In genomic region chr4:32363488-32363984, GRCm38 (mm10) we compare ENCODE assay signal across 10 mouse cellular contexts.
DNase-seq lines count a peak whose midpoint lies in the region; ATAC-seq lines count a peak whose summit lies in the region.
"Had no signal": no experiment of that assay in that cellular context is flagged by ENCODE, and none has a peak within 500 bp of the region (broad histone marks: within the 10 kb centered on the region; RNA-seq: fewer than 3 reads in every experiment).

No protein-coding gene starts in this region.

- no peak for ATAC-seq in neural tube, embryonic 12.5 days (ENCODE audit: low FRiP score, low read depth)
- ATAC-seq in neural tube, embryonic 15.5 days (ENCODE audit: low FRiP score) = no peak
- no peak for ATAC-seq in embryonic facial prominence, embryonic 11.5 days (replicated peaks; ENCODE audit: insufficient number of reproducible peaks, low FRiP score, low TSS enrichment, low read depth)
- ATAC-seq in limb, embryonic 13.5 days (ENCODE audit: low FRiP score, low read depth) = no peak
- no peak for ATAC-seq in hindbrain, embryonic 14.5 days (ENCODE audit: low FRiP score)
- ATAC-seq: liver, postnatal 0 days had no signal

- H3K4me2 ChIP-seq in neural tube, embryonic 12.5 days (replicated peaks) = no peak overlapping the region
- no peak overlapping the region for H3K4me2 ChIP-seq in neural tube, embryonic 15.5 days
- no peak overlapping the region for H3K4me2 ChIP-seq in embryonic facial prominence, embryonic 11.5 days (ENCODE audit: low read depth, low read length)
- peak overlapping the region; percentile 25; the same call in 1 of the 2 replicates for H3K4me2 ChIP-seq in limb, embryonic 13.5 days (replicated peaks)
- no peak overlapping the region for H3K4me2 ChIP-seq in hindbrain, embryonic 14.5 days (replicated peaks)

- H3K9ac ChIP-seq in neural tube, embryonic 12.5 days = 0 out of 2 replicates have a peak overlapping the region, but pooled peaks have one; percentile 8
- no peak overlapping the region for H3K9ac ChIP-seq in neural tube, embryonic 15.5 days (replicated peaks)
- H3K9ac ChIP-seq in embryonic facial prominence, embryonic 11.5 days (replicated peaks; ENCODE audit: low read length) = no peak overlapping the region
- H3K9ac ChIP-seq in limb, embryonic 13.5 days = 0 out of 2 replicates have a peak overlapping the region, but pooled peaks have one; percentile 5
- no peak overlapping the region for H3K9ac ChIP-seq in hindbrain, embryonic 14.5 days
- H3K9ac ChIP-seq: liver, postnatal 0 days had no signal

- no peaks in the 10 kb centered on the region for H3K27me3 ChIP-seq in neural tube, embryonic 12.5 days (replicated peaks)
- no peaks in the 10 kb centered on the region for H3K27me3 ChIP-seq in neural tube, embryonic 15.5 days (replicated peaks)
- no peaks in the 10 kb centered on the region for H3K27me3 ChIP-seq in embryonic facial prominence, embryonic 11.5 days (ENCODE audit: control insufficient read depth, insufficient read depth, low read length)
- no peaks in the 10 kb centered on the region for H3K27me3 ChIP-seq in limb, embryonic 13.5 days
- H3K27me3 ChIP-seq in hindbrain, embryonic 14.5 days (ENCODE audit: control insufficient read depth, insufficient read depth, low read length) = no peaks in the 10 kb centered on the region

- no peaks in the 10 kb centered on the region for H3K36me3 ChIP-seq in neural tube, embryonic 12.5 days
- no peaks in the 10 kb centered on the region for H3K36me3 ChIP-seq in neural tube, embryonic 15.5 days
- H3K36me3 ChIP-seq in embryonic facial prominence, embryonic 11.5 days (replicated peaks; ENCODE audit: control insufficient read depth, insufficient read depth, low read depth, low read length) = no peaks in the 10 kb centered on the region
- H3K36me3 ChIP-seq in limb, embryonic 13.5 days = 0 out of 2 replicates have a peak, but pooled peaks cover 4% of the 10 kb centered on the region
- no peaks in the 10 kb centered on the region for H3K36me3 ChIP-seq in hindbrain, embryonic 14.5 days (replicated peaks; ENCODE audit: control insufficient read depth, insufficient read depth)

- H3K4me3 ChIP-seq in neural tube, embryonic 12.5 days = no peak overlapping the region
- no peak overlapping the region for H3K4me3 ChIP-seq in neural tube, embryonic 15.5 days (replicated peaks)
- H3K4me3 ChIP-seq in embryonic facial prominence, embryonic 11.5 days (ENCODE audit: low read depth, low read length) = no peak overlapping the region
- H3K4me3 ChIP-seq in limb, embryonic 13.5 days = no peak overlapping the region
- H3K4me3 ChIP-seq in hindbrain, embryonic 14.5 days (replicated peaks; ENCODE audit: low read length) = no peak overlapping the region

- H3K27ac ChIP-seq in neural tube, embryonic 12.5 days = no peak overlapping the region
- no peak overlapping the region; the same call in 1 of the 2 replicates for H3K27ac ChIP-seq in neural tube, embryonic 15.5 days (replicated peaks)
- no peak overlapping the region for H3K27ac ChIP-seq in embryonic facial prominence, embryonic 11.5 days (replicated peaks; ENCODE audit: low read depth, low read length)
- no peak overlapping the region for H3K27ac ChIP-seq in limb, embryonic 13.5 days
- no peak overlapping the region for H3K27ac ChIP-seq in hindbrain, embryonic 14.5 days

- H3K4me1 ChIP-seq in neural tube, embryonic 12.5 days = peaks cover 64% of the 10 kb centered on the region
- H3K4me1 ChIP-seq in neural tube, embryonic 15.5 days = peaks cover 56% of the 10 kb centered on the region
- H3K4me1 ChIP-seq in embryonic facial prominence, embryonic 11.5 days (ENCODE audit: control insufficient read depth, insufficient read depth, low read length) = peaks cover 13% of the 10 kb centered on the region
- peaks cover 56% of the 10 kb centered on the region for H3K4me1 ChIP-seq in limb, embryonic 13.5 days
- H3K4me1 ChIP-seq in hindbrain, embryonic 14.5 days (replicated peaks; ENCODE audit: control insufficient read depth, insufficient read depth, low read length) = peaks cover 42% of the 10 kb centered on the region

- WGBS in neural tube, embryonic 12.5 days = 70% methylated on average over 14 of the region's 14 CpGs
- 72% methylated on average over 14 of the region's 14 CpGs for WGBS in neural tube, embryonic 15.5 days
- WGBS in embryonic facial prominence, embryonic 11.5 days = 21% methylated on average over 14 of the region's 14 CpGs
- WGBS in limb, embryonic 13.5 days = 20% methylated on average over 14 of the region's 14 CpGs
- 71% methylated on average over 14 of the region's 14 CpGs for WGBS in hindbrain, embryonic 14.5 days

- DNase-seq in embryonic facial prominence, embryonic 11.5 days (ENCODE audit: low spot score) = peak; percentile 39
- DNase-seq in thymus, postnatal 10 days (ENCODE audit: low spot score in 2 of 2) = peak; percentile 25 to 50
- no peak for DNase-seq in ovary, postnatal 14 days (ENCODE audit: low spot score)
- no peak for DNase-seq in cerebellum, adult 11-12 months
- DNase-seq in hindbrain, embryonic 14.5 days (ENCODE audit: low spot score) = no peak
- DNase-seq: adrenal gland, postnatal 25 days; liver, postnatal 0 days had no signal

- H3K9me3 ChIP-seq in neural tube, embryonic 12.5 days = no peaks in the 10 kb centered on the region
- H3K9me3 ChIP-seq in neural tube, embryonic 15.5 days (replicated peaks) = no peaks in the 10 kb centered on the region
- H3K9me3 ChIP-seq in embryonic facial prominence, embryonic 11.5 days (replicated peaks; ENCODE audit: control insufficient read depth, low read length) = no peaks in the 10 kb centered on the region
- no peaks in the 10 kb centered on the region for H3K9me3 ChIP-seq in limb, embryonic 13.5 days
- no peaks in the 10 kb centered on the region for H3K9me3 ChIP-seq in hindbrain, embryonic 14.5 days (ENCODE audit: control insufficient read depth, low read length)

Comparison
In these comparisons a context has a peak if more than half of its experiments do, and no peak if none do; other contexts are left out.
1. H3K9ac ChIP-seq: peak in neural tube, embryonic 12.5 days (single experiment) and limb, embryonic 13.5 days (single experiment); none in neural tube, embryonic 15.5 days (single experiment), embryonic facial prominence, embryonic 11.5 days (single experiment) and hindbrain, embryonic 14.5 days (single experiment).
2. DNase-seq: peak in embryonic facial prominence, embryonic 11.5 days (single experiment) and thymus, postnatal 10 days (2 of 2); none in ovary, postnatal 14 days (single experiment), cerebellum, adult 11-12 months (single experiment) and hindbrain, embryonic 14.5 days (single experiment).